Mouse (Mus musculus) kidney, postnatal 36 days (tissue): ENCODE data around the gene Mthfd2l.
A peak's percentile ranks its signal among the peaks of the same experiment; 100 is the strongest.

Experiments used
- DNase-seq, 2 experiments: peaks; one replicate each; pipeline ENCODE4 v3.0.0; 2021 to 2022; ENCODE audit warnings: mixed read lengths in 2 of 2

Gene Mthfd2l

GRCm38 (mm10) chr5:90949499-90949898, 18.6 kb downstream of the Mthfd2l start:
- no peak for DNase-seq

GRCm38 (mm10) chr5:90951475-90951874, 20.6 kb downstream of the Mthfd2l start:
- DNase-seq: peak; percentile 62 to 72

DNA sequence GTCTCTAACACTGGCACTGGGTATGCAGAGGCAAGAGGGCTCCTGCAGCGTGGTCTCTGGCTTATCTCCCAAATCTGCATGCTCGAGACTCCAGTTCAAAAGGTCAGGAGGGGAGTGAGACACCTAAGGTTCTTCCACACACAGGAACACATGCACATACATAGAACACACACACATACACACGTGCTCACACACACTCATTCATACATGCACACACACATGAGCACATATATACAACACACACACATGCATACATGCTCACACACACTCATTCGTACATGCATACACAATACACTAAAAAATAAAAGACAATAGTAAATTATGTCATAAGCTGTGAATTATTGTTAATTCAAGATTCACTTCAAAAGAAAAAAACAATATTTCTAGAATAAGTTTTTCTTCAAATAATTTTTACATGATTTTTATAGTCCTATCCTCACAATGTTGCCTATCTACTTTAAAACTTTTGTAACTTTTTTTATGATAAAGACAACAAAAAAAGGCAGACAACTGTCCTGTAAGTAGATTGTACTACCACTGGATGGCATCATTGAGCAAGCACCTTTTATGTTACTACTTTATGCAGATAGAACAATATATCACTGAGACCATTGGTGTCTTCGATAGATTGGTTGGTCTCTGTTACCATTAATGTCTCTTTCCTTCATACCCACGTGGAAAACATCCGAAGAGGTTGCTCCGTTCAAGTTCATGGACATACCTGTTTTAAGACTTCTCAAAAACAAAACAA, 22.0 kb downstream of the Mthfd2l start:
- peak in 1 of 2 experiments; percentile 5 for DNase-seq

DNA sequence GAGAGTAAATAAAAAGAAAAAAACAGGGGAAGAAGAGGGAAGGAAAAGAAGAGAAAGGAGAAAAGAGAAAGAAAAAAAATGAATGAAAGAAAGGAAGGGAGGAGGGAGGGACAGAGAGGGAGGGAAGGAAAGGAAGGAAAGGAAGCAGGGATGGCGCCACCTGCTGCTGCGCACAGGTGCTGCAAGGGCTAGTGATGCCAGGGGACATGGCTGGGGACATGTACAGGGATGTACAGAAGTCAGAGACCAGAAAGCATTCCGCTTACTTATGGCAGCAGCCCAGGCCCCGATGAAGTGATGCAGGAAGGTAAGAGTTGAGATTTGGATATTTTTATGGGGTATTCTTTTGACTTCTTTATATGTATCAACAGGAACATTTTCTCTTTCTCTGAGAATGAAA, 33.4 kb downstream of the Mthfd2l start:
- peak; percentile 9 to 65 for DNase-seq

- no peak for DNase-seq
Measured at GRCm38 (mm10) chr5:90964764-90965163, 33.8 kb downstream of the Mthfd2l start.

GRCm38 (mm10) chr5:90965386-90965785, 34.5 kb downstream of the Mthfd2l start:
- DNase-seq: no peak

- DNase-seq: peak; percentile 72 to 83
Measured at GRCm38 (mm10) chr5:90977244-90977643, 46.3 kb downstream of the Mthfd2l start.

DNA sequence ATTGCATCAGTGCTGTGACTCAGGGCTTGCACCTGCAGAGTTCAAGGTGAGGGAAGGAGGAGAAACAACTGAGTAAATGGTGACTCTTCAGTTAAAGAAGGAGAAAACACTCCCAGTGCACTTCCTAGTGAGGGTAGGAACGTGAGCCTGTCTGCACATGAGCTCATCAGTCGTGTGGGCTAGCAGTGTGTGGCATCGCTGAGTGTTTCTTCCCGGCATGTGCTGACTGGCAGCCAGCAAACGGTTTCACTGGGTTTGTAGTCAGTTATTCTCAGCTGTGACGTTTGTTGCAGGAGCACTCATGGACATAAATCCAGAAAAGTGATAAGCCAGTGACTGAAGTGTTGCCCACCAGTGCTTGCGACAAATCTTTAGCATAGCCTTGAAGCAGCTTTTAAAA, 49.4 kb downstream of the Mthfd2l start:
- DNase-seq: no peak

GRCm38 (mm10) chr5:90987605-90988004, 56.7 kb downstream of the Mthfd2l start:
- no peak for DNase-seq

DNA sequence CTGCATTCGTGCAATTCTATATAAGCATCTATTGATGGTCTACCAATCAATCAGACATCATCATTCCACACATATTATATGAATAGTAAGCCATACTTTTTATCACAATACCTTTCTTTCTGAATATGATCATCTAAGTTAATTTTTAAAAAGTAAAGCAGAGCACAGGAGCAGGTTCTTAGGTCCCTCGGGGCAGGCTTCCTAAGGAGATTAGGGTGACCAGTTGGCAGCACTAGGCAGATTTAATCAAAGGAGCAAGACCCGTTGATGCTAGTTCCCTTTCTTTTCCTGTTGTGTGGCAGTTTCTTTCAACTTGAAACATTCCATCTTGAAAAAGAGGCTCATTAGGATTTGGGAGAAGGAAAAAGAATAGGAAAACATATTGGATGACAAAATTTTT, 57.2 kb downstream of the Mthfd2l start:
- no peak for DNase-seq

GRCm38 (mm10) chr5:90988592-90988991, 57.7 kb downstream of the Mthfd2l start:
- DNase-seq: no peak

- DNase-seq: no peak
Measured at GRCm38 (mm10) chr5:90999942-91000341, 69.0 kb downstream of the Mthfd2l start.

- DNase-seq: no peak
Measured at GRCm38 (mm10) chr5:91015216-91015615, 84.3 kb downstream of the Mthfd2l start.

- DNase-seq: no peak
Measured at GRCm38 (mm10) chr5:91023114-91023513, 92.2 kb downstream of the Mthfd2l start.

DNA sequence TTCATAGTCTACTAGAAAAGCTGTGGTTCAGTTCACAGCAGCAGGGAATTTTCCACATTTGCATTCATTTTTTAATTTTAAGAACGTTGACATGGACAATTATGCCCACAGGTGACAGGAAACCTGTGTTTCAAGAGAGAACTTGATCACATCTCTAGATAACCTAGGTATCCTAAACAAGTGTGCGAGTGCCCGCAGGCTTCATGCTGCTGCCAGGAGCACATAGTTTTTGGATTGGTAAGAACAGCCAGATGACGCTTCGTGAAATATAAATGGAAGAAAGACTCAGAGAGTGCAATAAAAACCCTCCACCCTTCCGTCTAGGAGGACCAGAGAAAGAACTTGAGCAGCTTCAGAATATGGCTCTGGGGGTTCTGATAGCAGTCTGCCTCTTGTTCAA, 96.2 kb downstream of the Mthfd2l start, which contains the start of gene Epgn:
TSS of gene Epgn (plus strand) at position 301 of the 400 bp plus-strand sequence.
- no peak for DNase-seq

DNA sequence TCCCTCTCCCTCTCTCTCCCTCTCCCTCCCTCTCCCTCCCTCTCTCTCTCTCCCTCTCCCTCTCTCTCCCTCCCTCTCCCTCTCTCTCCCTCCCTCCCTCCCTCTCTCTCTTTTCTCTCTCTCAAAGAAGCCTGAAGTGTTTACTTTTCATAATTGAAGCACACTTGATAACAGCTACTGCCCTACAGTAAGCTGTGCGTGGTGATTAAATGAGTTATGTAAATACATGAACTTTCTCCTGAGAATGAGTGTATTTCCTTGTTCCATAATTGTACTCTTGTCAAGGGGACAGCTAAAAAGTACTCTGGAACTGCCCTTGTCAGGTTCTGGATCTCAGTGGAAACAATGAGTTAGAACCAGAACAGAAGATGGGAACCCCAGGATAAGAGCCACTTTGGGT, 96.9 kb downstream of the Mthfd2l start:
- no peak for DNase-seq

- DNase-seq: no peak
Measured at GRCm38 (mm10) chr5:91030629-91031028, 99.7 kb downstream of the Mthfd2l start.

DNA sequence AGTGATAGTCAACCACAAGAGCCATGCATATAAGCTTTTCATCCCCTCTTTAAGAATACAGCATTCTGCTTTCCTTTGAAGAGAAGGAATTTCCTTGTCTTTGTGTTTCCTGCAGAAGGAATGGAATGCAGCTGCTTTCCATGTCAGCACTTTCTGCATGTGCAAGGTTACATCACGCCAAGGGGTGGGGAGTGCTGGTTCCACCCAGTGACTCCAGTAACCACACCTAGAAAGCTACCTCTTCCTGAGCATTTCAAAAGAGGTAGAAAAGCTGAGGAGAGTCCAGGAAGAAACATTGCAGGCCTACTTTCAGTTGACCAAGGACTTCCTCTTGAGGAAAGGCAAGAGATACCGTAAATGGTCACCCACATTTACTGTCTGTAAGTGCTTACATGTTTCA, 104.4 kb downstream of the Mthfd2l start:
- peak in 1 of 2 experiments; percentile 6 for DNase-seq

GRCm38 (mm10) chr5:91036628-91037027, 105.7 kb downstream of the Mthfd2l start:
- DNase-seq: no peak

- DNase-seq: no peak
Measured at GRCm38 (mm10) chr5:91037756-91038155, 106.8 kb downstream of the Mthfd2l start.

DNA sequence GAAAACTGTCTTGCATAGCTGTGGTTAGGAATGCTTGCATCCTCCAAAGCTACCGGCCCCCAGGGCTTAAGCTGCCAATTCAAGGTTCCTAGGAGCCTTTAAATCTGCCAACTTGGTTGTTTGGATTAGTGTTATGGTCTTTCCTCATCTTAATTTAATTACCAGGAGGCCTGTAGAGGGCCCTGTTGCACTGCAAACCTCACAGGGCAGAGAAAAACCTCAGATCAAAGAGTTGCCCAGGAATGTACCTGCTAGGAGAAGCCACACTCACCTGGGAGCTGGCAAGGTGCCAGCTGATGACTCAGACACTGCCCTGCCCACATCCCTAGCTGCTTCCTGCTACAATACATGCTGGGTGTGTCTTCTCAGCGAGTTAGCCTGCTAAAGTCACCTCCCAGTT, 107.6 kb downstream of the Mthfd2l start:
- DNase-seq: peak; percentile 23 to 41

DNA sequence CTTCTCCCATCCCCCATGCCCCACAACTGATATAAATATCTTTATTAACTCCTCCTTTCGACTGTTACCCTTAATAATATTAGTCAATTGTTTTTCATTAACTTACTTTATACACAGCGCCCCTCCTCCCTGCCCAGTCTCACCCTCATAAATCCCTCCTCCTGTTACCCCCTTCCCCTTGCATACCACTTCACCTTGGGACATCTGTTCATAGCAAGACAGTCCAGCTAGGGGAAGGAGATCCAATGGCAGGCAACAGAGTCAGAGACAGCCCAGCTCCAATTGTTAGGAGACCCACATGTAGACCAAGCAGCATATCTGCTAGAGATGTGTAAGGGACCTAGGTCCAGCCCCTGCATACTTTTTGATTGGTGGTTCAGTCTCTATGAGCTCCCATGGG, 108.0 kb downstream of the Mthfd2l start:
- no peak for DNase-seq

DNA sequence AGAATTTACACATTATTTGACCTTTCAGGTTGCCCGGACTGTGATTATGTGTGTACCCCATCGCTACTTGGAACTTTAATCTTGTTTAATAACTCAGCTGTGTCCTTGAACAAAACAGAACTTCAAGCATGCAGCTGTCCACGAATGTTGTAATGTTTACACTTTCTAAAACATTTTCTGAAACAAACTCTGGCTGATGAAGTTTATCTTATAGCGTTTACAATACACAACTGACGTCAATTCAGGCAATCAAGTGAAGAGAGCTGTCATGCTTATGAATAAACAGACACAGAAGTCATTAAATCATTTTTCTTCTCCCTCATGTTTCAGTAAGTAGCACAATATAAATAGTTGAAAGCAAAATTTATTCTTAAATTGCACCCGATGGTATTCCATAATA, 117.1 kb downstream of the Mthfd2l start:
- no peak for DNase-seq

DNA sequence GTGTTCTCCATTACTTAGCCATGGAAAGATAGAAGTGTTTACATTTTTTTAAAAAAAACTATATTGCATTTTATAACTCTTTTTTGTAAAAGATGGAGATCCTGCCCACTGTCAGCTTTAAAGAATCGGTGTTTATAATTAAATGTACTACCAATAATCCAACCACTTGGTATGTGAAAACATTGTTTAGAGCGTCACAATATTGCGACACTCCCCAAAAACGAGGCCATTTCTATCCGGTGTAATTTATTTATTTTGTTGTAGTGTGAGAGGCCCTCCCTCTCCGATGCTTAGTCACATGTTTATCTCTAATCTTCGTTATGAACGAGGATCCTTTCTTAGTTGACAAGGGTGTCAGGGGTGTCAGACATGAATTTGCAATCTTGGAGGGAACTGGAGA, 117.5 kb downstream of the Mthfd2l start:
- DNase-seq: no peak
